Mouse (Mus musculus) embryonic facial prominence, embryonic 14.5 days (tissue): ENCODE results near the gene Smpdl3b. TPM values are rescaled to one million over a fixed set of nuclear protein-coding genes. Genes with fewer than 3 reads are reported as not detected.
"Not testable (repeated sequence)": the region's sequence is repeated elsewhere in the genome, so short reads cannot be mapped to it uniquely, and the experiment has no call there.

Experiments used
- ATAC-seq: fragments of 200-750 bp; cut with Nextera tagmentation; 2 replicates; pipeline ENCODE4 v1.8.0; 2017; ENCODE audit warnings: low read depth, moderate number of reproducible peaks, moderate TSS enrichment
- DNase-seq: peaks from one replicate; pipeline ENCODE4 v3.0.0-alpha.2; 2015; ENCODE audit warnings: low spot score
- H3K27ac ChIP-seq: fragments of 300-500 bp; sonication (generic); replicated peaks from 2 replicates; pipeline ENCODE4 v1.5.1; 2014; ENCODE audit warnings: low read depth, mild to moderate bottlenecking, low read length, moderate library complexity
- H3K27me3 ChIP-seq: fragments of 300-500 bp; sonication (generic); replicated peaks from 2 replicates; pipeline ENCODE4 v1.6.1; 2014; ENCODE audit warnings: low read length; ENCODE audit not compliant: control insufficient read depth, insufficient read depth
- H3K36me3 ChIP-seq: fragments of 300-500 bp; sonication (generic); 2 replicates; pipeline ENCODE4 v1.6.1; 2014; ENCODE audit warnings: low read length, mixed read lengths; ENCODE audit not compliant: control insufficient read depth, insufficient read depth
- H3K4me1 ChIP-seq: fragments of 300-500 bp; sonication (generic); 2 replicates; pipeline ENCODE4 v1.6.1; 2014; ENCODE audit warnings: antibody characterized with exemption, low read length; ENCODE audit not compliant: control insufficient read depth, insufficient read depth
- H3K4me2 ChIP-seq: fragments of 300-500 bp; sonication (generic); 2 replicates; pipeline ENCODE4 v1.6.1; 2014; ENCODE audit warnings: low read depth, mild to moderate bottlenecking, low read length, moderate library complexity, mixed read lengths
- H3K4me3 ChIP-seq: fragments of 300-500 bp; sonication (generic); 2 replicates; pipeline ENCODE4 v1.5.1; 2014; ENCODE audit warnings: low read depth, mild to moderate bottlenecking, low read length
- H3K9ac ChIP-seq: fragments of 300-500 bp; sonication (generic); 2 replicates; pipeline ENCODE4 v1.6.1; 2014; ENCODE audit warnings: low read depth, mild to moderate bottlenecking, low read length, moderate library complexity, mixed read lengths
- H3K9me3 ChIP-seq: fragments of 300-500 bp; sonication (generic); 2 replicates; pipeline ENCODE4 v1.6.1; 2016; ENCODE audit warnings: low read length; ENCODE audit not compliant: control insufficient read depth
- WGBS: fragments of 180-500 bp; shearing (Covaris S2); extraction: QIAGEN DNeasy Blood & Tissue Kit; methylation state at CpG from one replicate; pipeline ENCODE4 v1.1.7; 2014; 5-methylcytosine and 5-hydroxymethylcytosine counted together
- polyA plus RNA-seq: library from polyadenylated mRNA; unstranded; fragments of >200 nt; fragmentation: Nextera tagmentation; extraction: Ambion mirVana; gene quantifications from 2 replicates; pipeline ENCODE4 v1.2.1, GENCODE M21; 2014

Gene Smpdl3b
- polyA plus RNA-seq, 1 experiment from 2014 or later = 6.7 TPM

DNA sequence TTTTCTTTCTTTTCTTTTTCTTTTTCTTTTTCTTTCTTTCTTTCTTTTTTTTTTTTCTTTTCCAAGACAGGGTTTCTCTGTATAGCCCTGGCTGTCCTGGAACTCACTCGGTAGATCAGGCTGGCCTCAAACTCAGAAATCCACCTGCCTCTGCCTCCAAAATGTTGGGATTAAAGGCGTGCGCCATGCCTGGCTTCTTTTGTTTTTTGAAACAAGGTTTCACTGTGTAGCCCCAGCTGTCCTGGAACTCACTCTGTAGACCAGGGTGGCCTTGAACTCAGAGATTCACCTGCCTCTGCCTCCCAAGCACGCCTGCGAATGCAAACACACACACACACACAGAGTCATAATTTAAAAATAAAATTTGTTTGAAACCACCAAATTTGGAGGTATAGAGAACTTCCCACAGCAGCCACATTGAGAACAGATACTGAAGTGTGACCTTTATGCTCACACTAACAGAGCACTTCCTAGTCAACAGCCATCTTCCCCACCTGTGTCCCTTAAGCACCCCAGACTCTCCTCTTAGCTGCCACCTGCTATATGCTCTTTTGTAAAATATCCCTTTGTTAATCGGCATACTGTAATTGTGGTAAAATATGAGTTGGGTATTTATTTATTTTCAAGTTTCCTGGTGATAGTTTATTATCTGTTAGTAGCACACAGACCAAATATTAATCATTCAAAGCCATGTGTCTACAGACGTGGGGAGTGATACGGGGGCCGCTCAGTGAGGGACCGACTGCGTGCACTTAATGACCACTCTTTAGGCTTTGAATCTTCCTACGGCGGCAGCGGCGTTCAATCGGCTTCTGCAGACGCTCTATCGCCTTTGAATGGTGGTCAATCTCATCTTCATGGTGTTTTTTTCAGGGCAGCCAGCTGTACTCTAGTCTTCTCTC lies 44.4 kb upstream of the Smpdl3b start:
- WGBS = 87% methylated on average over 18 of the region's 18 CpGs
- H3K36me3 ChIP-seq = no peaks in the 10 kb centered on the region
- no peak overlapping the region for H3K9ac ChIP-seq
- no peak overlapping the region for H3K27ac ChIP-seq
- no peak for ATAC-seq
- H3K4me1 ChIP-seq = no peaks in the 10 kb centered on the region
- no peak overlapping the region for H3K4me2 ChIP-seq
- DNase-seq = no peak
- H3K9me3 ChIP-seq = no peaks in the 10 kb centered on the region
- H3K27me3 ChIP-seq = peaks cover 4% of the 10 kb centered on the region
- H3K4me3 ChIP-seq = no peak overlapping the region

DNA sequence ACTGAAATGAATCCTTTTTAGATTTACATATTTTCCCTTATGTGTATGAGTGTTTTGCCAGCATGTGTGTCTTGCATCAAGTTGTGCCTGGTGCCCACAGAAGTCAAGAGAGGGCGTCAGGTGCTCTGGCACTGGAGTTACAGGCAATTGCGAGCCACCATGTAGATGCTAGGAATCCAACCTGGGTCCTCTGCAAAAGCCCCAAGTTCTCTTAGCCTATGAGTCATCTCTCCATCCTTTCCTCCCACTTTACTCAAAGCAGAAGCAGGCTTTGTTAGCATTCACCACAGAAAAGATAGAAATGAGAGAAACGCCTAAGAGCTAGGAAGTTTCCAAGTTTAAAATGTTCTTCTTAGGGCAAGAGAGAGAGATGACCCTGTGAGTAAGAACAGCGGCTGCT lies 42.8 kb upstream of the Smpdl3b start:
- no peaks in the 10 kb centered on the region for H3K36me3 ChIP-seq
- 94% methylated on average over 4 of the region's 4 CpGs for WGBS
- no peak overlapping the region for H3K9ac ChIP-seq
- no peak overlapping the region for H3K4me2 ChIP-seq
- peaks cover 19% of the 10 kb centered on the region for H3K27me3 ChIP-seq
- H3K9me3 ChIP-seq = no peaks in the 10 kb centered on the region
- no peak overlapping the region for H3K27ac ChIP-seq
- ATAC-seq (no peak), DNase-seq (no peak)
- H3K4me3 ChIP-seq = no peak overlapping the region
- no peaks in the 10 kb centered on the region for H3K4me1 ChIP-seq

DNA sequence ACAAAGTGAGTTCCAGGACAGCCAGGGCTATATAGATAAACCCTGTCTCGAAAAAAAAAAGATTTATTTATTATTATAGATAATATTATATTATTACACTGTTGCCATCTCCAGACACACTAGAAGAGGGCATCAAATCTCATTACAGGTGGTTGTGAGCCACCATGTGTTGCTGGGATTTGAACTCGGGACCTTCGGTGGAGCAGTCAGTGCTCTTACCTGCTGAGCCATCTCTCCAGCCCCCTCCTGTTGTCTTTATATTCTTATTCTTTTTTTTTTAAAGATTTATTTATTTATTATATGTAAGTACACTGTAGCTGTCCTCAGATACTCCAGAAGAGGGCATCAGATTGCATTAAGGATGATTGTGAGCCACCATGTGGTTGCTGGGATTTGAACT lies 41.6 kb upstream of the Smpdl3b start:
- not testable (repeated sequence) for DNase-seq, H3K9ac ChIP-seq, H3K4me2 ChIP-seq, H3K36me3 ChIP-seq, H3K4me3 ChIP-seq, H3K9me3 ChIP-seq, H3K27ac ChIP-seq, ATAC-seq, H3K4me1 ChIP-seq
- WGBS = 78% methylated on average over 3 of the region's 3 CpGs
- peaks cover 23% of the 10 kb centered on the region for H3K27me3 ChIP-seq

DNA sequence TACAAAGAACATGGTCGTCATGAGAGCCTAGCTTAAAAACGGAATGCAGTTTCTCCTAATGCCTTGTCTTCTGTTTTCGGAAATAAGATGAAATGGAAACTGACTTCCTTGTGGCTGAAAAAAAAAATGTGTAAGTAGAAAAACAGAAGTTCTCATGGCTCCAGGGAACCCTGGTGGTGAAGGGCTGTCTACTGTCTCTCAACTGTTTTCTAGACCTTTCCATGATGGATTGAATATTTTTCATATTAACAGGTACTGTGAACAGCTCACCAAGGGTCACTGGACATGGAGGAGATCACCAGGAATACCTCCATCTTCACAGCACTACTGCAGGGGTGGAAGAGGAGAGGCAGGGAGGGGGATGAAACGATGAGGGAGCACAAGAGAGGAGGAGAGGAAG lies 41.0 kb upstream of the Smpdl3b start:
- no peak overlapping the region for H3K4me2 ChIP-seq
- H3K9ac ChIP-seq = no peak overlapping the region
- H3K36me3 ChIP-seq = no peaks in the 10 kb centered on the region
- DNase-seq = no peak
- H3K9me3 ChIP-seq = no peaks in the 10 kb centered on the region
- no peak for ATAC-seq
- no peak overlapping the region for H3K4me3 ChIP-seq
- no peak overlapping the region for H3K27ac ChIP-seq
- peaks cover 23% of the 10 kb centered on the region for H3K27me3 ChIP-seq
- no peaks in the 10 kb centered on the region for H3K4me1 ChIP-seq
- 62% methylated on average over 4 of the region's 4 CpGs for WGBS

DNA sequence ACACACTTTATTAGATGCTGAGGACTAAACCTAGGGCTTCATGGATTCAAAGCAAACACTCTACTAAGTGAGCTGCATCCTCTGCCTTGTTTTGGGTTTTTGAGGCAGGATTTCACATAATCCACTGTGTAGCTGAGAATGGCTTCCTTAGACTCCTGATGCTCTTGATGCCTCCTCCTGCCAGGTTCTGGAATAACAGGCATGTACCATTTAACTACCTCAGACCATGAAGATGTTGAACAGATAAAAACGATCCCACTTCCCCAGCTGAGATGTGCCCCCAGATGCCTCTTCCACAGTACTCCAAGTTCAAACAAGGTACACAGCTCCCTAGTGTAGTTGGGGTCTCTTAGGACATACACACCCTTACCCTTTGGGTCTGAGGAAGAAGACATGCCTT lies 40.4 kb upstream of the Smpdl3b start:
- Histone ChIP-seq H3K36me3 (no peaks in the 10 kb centered on the region), H3K4me1 (no peaks in the 10 kb centered on the region), H3K9me3 (no peaks in the 10 kb centered on the region), H3K4me2 (no peak overlapping the region), H3K27ac (no peak overlapping the region), H3K9ac (no peak overlapping the region), H3K4me3 (no peak overlapping the region), H3K27me3 (peaks cover 23% of the 10 kb centered on the region)
- 95% methylated on average over 1 of the region's 1 CpGs for WGBS
- ATAC-seq = no peak
- no peak for DNase-seq

DNA sequence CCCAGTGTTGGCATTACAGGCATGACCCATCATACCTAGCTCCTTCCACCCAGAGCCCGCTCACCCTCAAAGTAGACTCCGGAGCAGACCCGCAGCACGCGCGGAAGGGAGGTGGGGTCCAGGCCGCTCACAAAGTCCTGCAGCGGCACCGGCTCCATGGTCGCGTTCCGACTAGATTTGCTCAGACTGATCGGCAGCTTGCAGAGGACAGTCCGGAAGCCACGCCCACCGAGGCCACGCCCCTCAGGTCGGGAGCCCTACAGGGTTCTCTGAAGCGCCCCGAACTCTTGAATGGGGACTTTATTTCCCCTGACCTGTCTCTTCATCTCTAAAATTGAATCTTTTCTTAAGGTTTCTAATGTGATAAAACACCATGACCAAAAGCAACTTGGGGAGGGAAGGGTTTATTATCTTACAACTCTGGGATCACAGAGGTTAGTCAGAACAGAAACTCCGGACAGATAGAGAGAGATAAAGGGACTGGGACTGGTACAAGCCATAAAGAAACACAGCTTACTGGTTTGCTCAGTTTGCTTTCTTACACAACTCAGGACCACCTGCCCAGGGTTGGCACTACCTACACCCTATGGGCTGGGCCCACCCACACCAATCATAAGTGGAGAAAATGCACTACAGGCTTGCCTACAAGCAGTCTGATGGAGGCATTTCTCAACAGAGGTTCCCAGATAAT lies 39.3 kb upstream of the Smpdl3b start, which contains the start of gene Themis2:
Gene Themis2, minus strand, starts transcription at position 192 of the 691 bp plus-strand sequence.
- peaks cover 23% of the 10 kb centered on the region for H3K27me3 ChIP-seq
- 2% methylated on average over 20 of the region's 21 CpGs for WGBS
- H3K27ac ChIP-seq = no peak within 1 kb of the TSS
- peak within 1 kb of the TSS; percentile 34; the same call in 1 of the 2 replicates for H3K9ac ChIP-seq
- peak within 1 kb of the TSS; percentile 52 for H3K4me2 ChIP-seq
- H3K9me3 ChIP-seq = no peaks in the 10 kb centered on the region
- DNase-seq = peak; percentile 50
- peak within 1 kb of the TSS; percentile 27 for H3K4me3 ChIP-seq
- no peaks in the 10 kb centered on the region for H3K4me1 ChIP-seq
- no peaks in the 10 kb centered on the region for H3K36me3 ChIP-seq
- ATAC-seq = no peak

DNA sequence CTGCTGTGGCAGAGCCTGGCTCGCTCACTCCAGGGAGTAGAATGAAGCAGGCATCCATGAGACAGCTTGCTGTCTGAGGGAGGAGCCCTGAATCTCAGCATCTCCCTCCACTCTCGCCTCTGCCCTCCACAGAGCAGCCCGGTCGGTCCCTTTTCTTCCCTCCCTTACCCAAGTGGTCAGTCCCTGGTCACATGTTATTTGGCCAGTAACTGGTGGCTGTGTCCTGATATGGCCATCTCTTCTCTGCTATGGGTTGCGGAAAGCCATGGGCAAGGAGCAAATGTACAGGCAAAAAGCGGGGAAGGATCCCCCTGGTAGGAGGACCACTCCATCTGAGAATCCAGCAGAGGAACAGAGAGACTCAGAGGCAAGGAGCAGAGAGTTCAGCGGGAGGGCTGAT lies 38.1 kb upstream of the Smpdl3b start:
- H3K4me1 ChIP-seq = no peaks in the 10 kb centered on the region
- WGBS = 46% methylated on average over 7 of the region's 7 CpGs
- H3K27ac ChIP-seq = no peak overlapping the region
- no peaks in the 10 kb centered on the region for H3K9me3 ChIP-seq
- H3K9ac ChIP-seq = no peak overlapping the region
- H3K4me3 ChIP-seq = no peak overlapping the region
- DNase-seq (no peak), ATAC-seq (no peak)
- H3K36me3 ChIP-seq = no peaks in the 10 kb centered on the region
- H3K4me2 ChIP-seq = no peak overlapping the region
- peaks cover 23% of the 10 kb centered on the region for H3K27me3 ChIP-seq

DNA sequence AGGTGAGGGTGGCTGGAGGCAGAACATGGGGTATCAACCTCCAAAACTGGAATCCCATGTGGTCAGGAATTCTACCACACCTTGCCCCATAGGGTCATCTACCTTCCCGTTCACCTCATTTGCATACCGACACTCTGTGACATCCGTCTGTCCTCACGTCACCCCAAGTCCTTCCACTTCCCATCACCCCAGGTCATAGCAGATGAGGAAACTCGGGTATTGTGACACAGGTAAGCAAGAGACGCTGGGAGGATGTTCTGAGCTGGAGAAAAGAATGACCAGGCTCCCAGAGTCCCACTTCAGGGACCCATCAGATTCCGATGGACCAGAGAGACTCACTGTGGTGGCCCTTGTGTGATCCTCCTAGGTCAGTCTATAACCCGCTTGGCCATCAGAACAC lies 37.7 kb upstream of the Smpdl3b start:
- 68% methylated on average over 8 of the region's 8 CpGs for WGBS
- no peaks in the 10 kb centered on the region for H3K9me3 ChIP-seq

More for the DNA sequence above, 37.7 kb upstream of the Smpdl3b start:
- DNase-seq = no peak
- Histone ChIP-seq H3K27ac (no peak overlapping the region), H3K36me3 (no peaks in the 10 kb centered on the region), H3K9ac (no peak overlapping the region), H3K4me2 (no peak overlapping the region), H3K27me3 (peaks cover 23% of the 10 kb centered on the region), H3K4me1 (no peaks in the 10 kb centered on the region), H3K4me3 (no peak overlapping the region)
- no peak for ATAC-seq
